Mouse (Mus musculus) neutrophil, adult 59 days (primary cell): ENCODE data around the gene Hs3st3b1. TPM values are rescaled to one million over a fixed set of nuclear protein-coding genes. Genes with fewer than 3 reads are reported as not detected.

ENCODE experiments used
- total RNA-seq, 2 experiments: library from RNA; stranded (reverse); gene quantifications; 1 replicate in 1 of 2; 2 replicates in 1 of 2; pipeline ENCODE4 v1.2.4; 2023

The Hs3st3b1 gene
- under 1 TPM; 0.20 to 0.29 TPM for total RNA-seq

GRCm38 (mm10) chr11:63922091-63922621 lies at the start of gene Hs3st3b1:
Hs3st3b1 (minus strand) TSS chr11:63922290.

Other genes with a start within 250 kb of the Hs3st3b1 start
- 1 to 10 TPM; 7.1 to 9.1 TPM for gene Cox10, start 157.2 kb upstream of the Hs3st3b1 start, total RNA-seq